Mouse (Mus musculus) retina, embryonic 14.5 days (tissue): ENCODE data around the gene Actl6b.
A peak's percentile ranks its signal among the peaks of the same experiment; 100 is the strongest.
"Not testable (repeated sequence)": the region's sequence is repeated elsewhere in the genome, so short reads cannot be mapped to it uniquely, and the experiment has no call there.

Experiments
- DNase-seq: peaks from one replicate; pipeline ENCODE4 v3.0.0-alpha.2; 2015; ENCODE audit warnings: low spot score

Actl6b gene

DNA sequence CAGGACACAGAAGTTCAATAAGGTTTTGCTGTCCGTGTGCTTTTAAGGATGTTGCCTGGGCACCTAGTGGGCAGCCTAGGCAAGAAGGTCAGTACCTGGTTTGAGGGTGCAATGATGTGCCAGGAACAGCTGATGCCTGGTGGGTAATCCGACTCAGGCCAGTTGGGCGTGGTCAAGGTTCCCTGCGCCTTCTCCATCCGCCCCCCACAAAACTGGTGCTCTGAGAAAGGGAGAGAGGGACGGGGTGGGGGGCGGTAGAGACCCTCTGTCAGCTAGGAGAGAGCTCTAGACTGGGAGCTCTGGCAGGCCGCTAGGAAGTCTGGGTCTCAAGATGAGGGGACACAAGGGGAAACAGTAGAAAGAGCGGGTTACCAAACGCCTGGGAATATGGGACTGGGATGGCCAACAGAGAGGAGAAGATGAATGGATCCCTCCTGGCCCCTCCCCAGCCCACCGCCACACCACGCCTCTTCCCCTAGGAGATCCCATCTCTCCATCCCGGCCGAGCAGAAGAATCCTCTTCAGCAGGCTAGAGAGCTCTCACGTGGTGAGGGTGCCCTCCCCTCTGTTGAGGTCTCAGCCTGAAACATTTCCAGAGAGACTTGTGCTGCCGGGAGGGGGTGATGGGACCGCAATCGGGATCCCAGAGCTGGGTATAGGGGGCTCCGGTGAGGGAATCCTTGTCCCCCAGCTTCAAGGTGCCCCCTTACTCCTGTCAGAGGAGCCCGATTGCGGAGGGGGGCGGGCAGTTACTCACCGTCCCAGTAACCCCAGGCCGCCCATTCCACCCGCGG is 54.7 kb downstream of the Actl6b start:
- DNase-seq: peak; percentile 33

DNA sequence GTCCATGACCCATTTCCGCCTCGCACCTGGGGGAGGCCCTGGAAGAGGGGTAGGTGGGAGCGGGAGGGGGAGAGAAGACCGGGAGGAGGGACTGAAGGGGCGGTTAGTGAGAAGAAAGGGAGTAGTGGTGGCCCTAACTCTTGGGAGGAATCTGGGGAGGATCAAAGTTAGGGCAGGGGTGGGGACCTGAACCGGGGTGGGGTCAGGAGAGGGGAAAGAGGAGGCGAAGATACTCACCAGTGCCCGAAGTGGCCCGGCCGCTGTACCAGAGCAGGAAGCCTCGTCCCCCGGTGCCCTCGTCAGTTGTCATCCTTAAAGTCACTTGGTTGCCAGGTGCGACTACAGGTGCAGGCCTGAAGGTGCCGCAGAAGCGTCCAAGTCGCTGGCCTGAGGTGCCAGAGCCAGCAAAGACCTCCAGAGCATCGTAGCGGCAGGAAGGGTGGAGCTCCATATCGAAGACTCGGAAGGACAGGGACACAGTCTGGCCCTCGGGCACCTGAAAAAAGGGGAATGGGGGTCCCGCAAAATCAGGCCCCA is 55.4 kb downstream of the Actl6b start:
- no peak for DNase-seq

DNA sequence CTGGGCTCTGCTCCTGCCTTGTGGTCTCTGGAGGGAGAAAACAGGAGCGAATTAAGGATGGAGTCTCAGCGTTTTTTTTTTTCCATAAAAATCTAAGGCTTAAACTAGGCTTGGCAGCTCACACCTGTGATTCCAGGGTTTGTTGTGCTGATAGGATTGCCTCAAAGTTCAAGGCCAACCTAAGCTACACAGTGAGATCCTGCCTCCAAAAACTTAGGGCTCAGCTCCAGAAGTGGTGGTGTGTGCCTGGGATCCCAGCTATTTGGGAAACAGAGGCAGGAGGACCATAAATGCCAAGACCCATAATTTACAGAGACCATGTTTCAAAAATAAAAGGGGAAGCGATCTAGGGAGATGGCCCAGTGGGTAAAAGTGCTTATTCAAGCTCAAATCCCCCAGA is 56.0 kb downstream of the Actl6b start:
- no peak for DNase-seq

DNA sequence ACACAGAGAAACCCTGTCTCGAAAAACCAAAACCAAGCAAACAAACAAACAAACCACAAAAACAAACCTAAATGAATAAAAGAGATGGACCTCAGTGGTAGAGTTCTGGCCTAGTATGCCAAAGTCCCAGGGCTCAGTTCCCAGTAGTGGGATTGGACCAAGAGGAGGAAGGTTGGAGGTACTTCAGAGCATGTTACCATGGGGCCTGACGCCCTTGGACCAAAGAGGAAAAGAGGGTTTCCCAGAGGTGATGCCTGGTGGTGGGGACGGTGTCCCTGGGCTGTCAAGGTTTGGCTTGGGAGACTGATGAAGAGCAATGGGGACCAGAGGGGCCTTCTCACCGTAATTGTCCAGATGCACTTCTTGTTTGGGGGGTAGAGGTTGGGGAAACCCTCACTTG is 56.7 kb downstream of the Actl6b start:
- DNase-seq: no peak

DNA sequence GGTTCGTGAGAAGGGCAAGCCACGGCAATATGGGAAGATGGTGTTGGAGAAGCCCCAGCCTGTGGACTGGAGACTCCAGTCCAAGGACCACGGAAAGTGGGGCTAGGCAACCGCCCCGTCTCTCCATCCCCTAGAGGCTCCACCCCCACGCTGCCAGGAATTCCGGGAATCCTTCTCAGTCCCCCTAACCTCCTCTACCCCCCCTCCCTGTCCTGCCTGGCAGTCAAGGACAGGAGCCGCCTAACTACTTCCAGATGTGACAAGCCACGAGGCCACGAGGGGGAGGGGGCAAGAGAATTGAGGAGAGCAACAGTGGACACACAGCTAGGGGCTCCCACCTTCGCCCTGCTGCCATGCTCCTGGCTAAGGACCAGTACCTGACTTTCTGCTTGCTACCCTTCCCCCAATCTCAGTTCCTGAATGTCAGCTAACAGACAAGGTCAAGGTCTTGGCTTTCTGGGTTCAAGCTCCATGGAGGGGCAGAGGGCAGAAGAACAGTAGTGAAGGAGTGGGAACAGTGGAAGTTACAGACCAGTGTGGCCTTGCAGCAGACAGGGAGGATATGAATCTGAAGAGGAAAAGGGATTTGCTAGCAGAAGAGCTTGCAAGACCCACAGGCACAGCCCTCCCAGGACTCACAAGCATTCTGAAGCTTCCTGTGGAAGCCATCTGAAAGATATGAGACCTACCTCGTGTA is 57.4 kb downstream of the Actl6b start:
- DNase-seq: no peak

DNA sequence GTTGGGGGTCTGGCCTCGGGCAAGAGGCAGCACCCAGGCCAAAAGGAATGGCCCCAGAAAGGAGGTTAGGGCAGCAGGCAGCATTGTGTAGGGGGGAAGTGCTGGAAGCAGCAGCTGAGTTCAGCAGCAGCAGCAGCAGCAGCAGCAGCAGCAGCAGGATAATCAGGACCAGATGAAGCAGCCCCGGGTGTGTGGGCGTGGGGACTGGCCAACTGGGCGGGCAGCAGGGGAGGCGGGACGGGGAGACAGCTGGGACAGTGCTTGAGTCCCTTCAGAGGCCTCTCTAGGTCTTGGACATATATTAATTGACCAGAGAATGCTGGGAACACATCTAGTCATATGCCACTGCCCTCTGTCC is 57.9 kb downstream of the Actl6b start:
- peak; percentile 60 for DNase-seq

DNA sequence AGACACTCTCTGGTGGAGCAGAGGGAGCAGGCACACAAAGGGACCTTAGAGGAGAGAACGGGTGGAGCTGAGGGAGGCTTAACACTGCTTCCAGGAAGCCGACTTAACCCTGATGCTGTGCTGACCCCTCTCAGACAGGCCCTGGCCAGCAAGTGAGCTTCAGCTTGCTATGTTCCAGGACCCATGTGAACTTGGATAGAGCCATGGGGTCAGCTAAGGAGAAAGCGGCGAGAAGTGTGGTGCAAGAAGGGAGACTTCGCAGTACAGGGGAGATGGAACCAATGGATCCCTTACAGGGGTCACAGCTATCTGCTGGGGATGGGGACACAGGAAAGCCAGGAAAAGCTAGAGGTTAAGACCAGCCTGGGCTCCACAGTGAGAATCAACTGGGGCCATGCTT is 59.8 kb downstream of the Actl6b start:
- DNase-seq: no peak

DNA sequence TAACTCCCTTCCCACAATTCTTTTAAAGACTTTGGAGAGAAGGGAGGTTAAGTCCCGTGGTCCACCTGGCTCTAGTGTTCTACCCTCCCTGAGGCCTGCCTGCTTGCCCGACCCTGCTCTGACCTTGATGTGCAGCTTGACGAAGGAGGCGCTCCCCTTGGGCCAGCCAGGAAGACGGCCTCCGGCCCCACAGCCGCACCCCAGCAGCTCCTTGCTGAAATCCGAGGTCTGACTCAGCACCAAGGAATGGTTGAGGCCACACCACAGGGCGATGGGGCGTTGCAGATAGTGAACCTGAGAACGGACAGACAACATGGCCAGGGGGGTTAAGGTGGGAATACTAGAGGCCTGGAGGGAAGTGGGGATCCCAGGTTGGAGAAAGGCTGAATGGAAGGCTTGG is 60.2 kb downstream of the Actl6b start, which contains the start of gene Pcolce:
Gene Pcolce, minus strand, starts transcription at position 235 of the 400 bp plus-strand sequence.
- no peak for DNase-seq

DNA sequence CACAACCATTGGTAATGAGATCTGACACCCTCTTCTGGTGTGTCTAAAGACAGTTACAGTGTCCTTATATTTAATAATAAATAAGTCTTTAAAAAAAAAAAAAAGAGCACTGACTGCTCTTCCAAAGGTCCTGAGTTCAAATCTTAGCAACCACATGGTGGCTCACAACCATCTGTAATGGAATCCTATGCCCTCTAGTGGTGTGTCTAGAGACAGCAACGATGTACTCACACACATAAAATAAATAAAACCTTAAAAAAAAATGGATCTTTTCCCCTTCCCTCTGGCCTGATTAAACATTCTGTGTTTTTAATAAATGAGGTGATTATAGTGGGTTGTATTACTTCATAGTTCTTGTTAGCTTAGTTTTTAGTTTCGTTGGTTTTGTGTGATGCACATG is 61.6 kb downstream of the Actl6b start:
- DNase-seq: not testable (repeated sequence)

DNA sequence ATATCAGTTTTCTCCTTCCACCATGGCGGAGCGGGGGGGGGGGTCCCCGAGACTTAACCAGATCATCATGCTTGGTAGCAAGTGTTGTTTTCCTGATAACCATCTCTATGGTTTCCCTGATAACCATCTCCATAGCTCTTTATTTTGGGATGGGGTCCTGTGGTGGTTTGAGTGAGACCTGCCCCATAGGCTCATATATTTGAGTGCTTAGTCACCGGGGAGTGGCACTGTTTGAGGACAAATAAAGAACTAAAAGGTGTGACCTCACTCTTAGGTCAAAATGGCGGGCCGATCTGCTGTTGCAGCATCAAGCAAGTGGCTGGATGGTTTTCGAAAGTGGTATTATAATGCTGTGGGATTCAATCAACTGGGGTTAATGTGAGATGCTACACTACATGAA is 62.0 kb downstream of the Actl6b start:
- DNase-seq: no peak
